Mouse (Mus musculus) testis, postnatal 10 days (tissue): Measurements from ENCODE around the gene Ndufc2.

ENCODE experiments used
- DNase-seq: peaks from one replicate; pipeline ENCODE4 v3.0.0; 2021; ENCODE audit warnings: low spot score

The Ndufc2 gene

DNA sequence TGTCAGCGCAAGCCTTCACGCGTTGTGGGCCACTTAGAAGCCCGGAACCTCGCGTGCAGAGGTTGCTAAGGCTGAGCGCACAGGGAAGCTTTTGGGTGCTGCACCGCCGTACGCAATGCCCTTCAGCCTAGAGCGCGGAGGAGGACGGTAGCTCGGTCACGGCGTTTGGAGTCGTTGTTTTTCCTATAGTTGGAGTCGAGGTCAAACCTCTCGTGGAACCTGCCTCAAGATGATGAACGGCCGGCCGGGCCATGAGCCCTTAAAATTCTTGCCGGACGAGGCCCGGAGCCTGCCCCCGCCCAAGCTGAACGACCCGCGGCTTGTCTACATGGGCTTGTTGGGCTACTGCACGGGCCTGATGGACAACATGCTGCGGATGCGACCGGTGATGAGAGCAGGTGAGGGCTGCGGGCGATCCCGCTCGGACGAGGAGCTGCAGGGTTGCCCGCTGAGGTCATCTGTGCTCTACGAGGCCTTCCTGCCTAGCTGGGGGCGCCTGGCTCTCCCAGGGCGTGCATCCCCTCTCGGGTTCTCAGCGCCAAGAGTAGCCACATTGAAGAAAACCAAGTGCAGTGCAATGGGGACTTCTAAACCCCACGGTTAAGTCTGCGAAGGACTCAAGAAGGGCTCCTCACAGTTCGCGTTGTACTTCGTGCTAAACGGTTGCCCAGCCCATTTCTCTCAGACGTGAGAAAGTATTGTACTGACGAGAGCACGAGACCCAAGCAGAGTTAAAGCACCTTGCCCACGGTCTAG is at the start of gene Ndufc2:
Ndufc2 (plus strand) TSS at position 44 of the 756 bp plus-strand sequence.
- DNase-seq, result peak; percentile 82

- DNase-seq, result no peak
Measured at GRCm38 (mm10) chr7:97350891-97351290, 48.9 kb upstream of the Ndufc2 start.

DNA sequence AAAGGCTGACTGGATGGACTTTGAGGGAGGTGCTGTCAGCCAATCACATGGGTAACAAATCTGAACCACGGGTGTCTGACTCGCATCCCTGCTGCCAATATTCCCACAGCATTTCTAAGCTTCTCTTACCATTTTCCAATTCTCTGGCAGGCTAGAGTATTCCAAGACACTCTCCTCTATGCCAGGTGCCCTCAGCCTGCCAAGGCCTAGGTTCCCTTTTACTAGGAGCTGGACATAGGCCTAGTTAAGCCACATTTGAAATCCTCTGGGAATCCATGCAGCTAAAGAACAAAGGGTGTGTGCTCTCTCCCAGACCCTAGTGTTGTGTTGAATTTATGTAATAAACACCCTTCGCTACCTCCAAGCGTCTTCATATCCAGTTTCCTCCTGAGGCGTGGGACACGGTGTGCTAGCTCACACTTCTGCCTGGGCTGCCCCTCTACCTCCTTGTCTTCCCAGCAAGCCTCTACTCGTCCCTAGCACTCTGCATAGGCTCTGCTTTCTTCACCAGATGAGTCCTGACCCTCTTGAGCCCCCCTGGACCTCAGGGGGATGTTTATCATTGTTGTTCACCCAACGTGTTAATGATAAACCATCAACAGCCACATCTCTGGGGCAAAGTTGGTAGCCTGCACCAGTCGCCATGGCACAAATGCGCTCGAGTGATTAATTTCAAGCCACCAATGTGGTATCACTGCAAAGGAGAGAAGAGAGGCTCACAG is 47.9 kb upstream of the Ndufc2 start:
- no peak for DNase-seq

DNA sequence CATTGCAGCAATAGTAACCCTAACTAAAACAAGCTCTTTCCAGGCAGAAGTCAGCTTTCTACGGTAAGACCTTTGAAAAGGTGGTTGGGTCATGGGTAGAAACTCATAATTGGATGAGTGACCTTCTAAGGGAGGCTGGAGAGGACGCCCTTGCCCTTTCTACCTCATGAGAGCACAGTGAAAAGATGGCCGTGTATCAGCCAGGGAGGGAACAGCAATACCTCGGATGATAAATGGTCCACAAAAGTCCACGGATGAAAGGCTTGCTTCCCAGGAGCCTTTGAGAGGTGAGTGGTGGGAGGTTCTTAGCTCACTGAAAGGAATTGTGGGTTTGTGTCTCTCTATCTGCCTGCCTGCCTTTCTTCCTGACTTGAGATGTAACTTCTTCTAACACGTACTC is 46.4 kb upstream of the Ndufc2 start:
- DNase-seq, result no peak

GRCm38 (mm10) chr7:97355068-97355841 is 44.5 kb upstream of the Ndufc2 start:
- DNase-seq, result no peak

- DNase-seq, result no peak
Measured at GRCm38 (mm10) chr7:97356253-97356652, 43.5 kb upstream of the Ndufc2 start.

- no peak for DNase-seq
Measured at GRCm38 (mm10) chr7:97356875-97357276, 42.9 kb upstream of the Ndufc2 start.

DNA sequence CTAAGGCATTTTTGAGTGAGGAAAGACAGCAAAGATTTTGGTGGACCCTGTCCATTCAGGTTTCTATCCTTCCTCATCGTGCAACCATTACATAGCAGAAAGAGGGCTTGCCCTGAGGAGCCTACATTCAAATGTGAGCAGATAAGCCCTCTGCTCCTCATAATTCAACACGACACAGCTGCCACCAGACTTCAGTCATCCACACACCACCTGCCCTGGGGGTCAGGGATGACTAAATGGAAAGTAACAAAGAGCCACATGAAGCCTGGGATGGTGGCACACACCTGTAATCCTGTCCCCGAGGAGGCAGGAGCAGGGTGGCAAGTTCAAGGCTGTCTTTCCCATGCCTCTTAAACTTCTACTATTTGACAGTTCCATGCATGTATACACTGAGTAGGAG is 42.0 kb upstream of the Ndufc2 start:
- no peak for DNase-seq

- no peak for DNase-seq
Measured at GRCm38 (mm10) chr7:97358347-97358746, 41.5 kb upstream of the Ndufc2 start.

DNA sequence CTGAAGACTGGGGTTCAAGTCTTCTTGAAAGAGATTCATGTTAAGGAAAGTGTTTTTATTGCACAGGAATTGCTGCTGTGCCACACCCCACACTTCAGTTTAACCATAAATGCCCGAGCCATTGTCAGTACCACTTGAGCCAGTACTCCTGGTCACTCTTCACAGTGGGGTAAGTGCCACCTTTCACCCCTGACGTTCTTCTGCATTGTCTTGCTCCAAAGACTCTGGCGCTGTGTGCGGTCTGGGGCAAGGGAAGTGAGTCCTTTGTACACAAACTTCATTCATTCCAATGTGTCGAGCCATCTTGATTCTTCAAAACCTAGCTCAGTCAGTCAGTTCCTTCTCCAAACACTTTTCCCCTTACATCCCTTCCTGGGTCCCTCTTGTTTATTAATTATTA is 39.6 kb upstream of the Ndufc2 start:
- DNase-seq, result no peak

GRCm38 (mm10) chr7:97360955-97361354 is 38.8 kb upstream of the Ndufc2 start:
- no peak for DNase-seq

DNA sequence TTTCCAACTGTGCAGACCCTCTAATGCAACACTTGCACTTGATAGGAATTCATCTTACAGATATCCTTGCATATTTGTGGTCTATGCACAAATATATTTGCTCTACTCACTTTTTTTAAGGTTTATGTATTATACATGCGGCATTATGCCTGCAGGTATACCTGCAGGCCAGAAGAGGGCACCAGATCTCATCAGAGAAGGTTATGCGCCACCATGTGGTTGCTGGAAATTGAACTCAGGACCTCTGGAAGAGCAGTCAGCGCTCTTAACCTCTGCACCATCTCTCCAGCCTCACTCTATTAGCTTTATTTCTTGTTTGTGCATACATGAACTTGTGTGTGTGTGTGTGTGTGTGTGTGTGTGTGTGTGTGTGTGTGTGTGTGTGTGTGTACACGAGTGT is 38.3 kb upstream of the Ndufc2 start:
- DNase-seq, result no peak

- peak; percentile 16 for DNase-seq
Measured at GRCm38 (mm10) chr7:97365887-97366286, 33.9 kb upstream of the Ndufc2 start.

- no peak for DNase-seq
Measured at GRCm38 (mm10) chr7:97375101-97375500, 24.7 kb upstream of the Ndufc2 start.

GRCm38 (mm10) chr7:97375906-97376305 is 23.9 kb upstream of the Ndufc2 start:
- DNase-seq, result no peak

- DNase-seq, result no peak
Measured at GRCm38 (mm10) chr7:97379304-97379703, 20.5 kb upstream of the Ndufc2 start.

DNA sequence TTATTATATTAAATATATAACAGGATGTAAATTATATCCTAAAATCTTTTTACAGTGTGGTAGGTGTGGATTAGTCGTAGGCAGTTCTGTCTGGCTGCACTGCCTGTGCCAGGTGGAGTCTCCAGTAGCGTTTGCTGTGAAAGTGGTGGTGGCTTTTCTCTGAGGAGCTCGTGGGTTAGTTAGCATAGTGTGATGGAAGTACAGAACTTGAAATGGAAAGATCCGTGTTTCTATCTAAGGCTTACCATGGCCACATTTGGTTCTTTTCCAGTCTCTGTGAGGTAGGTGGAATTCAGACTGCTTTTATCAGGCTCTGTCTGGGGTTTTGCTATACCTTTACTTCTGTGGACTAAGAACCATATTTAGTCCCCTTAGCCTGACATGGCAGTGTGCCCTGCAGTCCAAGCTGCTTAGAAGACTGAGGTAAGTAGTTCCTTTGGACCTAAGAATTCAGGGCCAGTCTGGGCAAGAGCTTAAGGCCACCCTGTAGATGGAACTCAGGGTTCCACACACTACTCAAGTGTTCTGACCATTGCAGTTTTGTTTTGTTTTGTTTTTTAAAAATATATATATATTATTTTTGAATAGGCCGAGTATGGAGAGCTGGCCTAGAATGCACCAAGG is 19.2 kb upstream of the Ndufc2 start:
- no peak for DNase-seq

GRCm38 (mm10) chr7:97382661-97383060 is 17.1 kb upstream of the Ndufc2 start:
- no peak for DNase-seq

GRCm38 (mm10) chr7:97383496-97384132 is 16.2 kb upstream of the Ndufc2 start:
- no peak for DNase-seq

GRCm38 (mm10) chr7:97386106-97386805 is 13.5 kb upstream of the Ndufc2 start:
- DNase-seq, result no peak

- DNase-seq, result no peak
Measured at GRCm38 (mm10) chr7:97386806-97387370, 12.9 kb upstream of the Ndufc2 start.
